In the genomic region with DNA sequence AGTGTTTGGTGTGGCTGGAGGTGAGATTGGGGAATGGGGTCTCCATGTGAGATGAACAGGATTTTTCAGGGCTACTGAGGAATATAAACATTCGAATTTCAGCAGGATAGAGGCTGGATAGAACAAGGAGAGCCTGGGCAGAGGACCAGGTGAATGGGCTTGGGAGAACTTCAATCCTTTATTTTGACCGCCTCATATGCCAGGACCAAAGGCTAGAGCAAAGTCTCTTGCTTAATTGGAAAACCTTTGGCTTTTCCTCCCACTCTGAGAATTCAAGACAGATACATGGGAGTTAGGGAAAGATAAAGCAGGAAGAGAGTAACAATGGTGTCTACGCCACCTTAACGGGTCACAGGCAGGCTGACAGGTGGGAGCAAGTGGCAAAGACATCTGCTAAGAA, we compare ENCODE assay signal across 34 mouse cellular contexts. TPM values are rescaled to one million over a fixed set of nuclear protein-coding genes. Genes with fewer than 3 reads are reported as not detected.
DNase-seq lines count a peak whose midpoint lies in the region; ATAC-seq and TF ChIP-seq lines count a peak whose summit lies in the region.
"Had no signal": no experiment of that assay in that cellular context is flagged by ENCODE, and none has a peak within 500 bp of the region (broad histone marks: within the 10 kb centered on the region; RNA-seq: fewer than 3 reads in every experiment).

No protein-coding gene starts in this region.

- H3K4me1 ChIP-seq in kidney, adult 2 months (ENCODE audit: control insufficient read depth, insufficient read depth, low read length): peaks cover 17% of the 10 kb centered on the region; the same call in 1 of the 2 replicates
- peaks cover 14% of the 10 kb centered on the region; the same call in 1 of the 2 replicates for H3K4me1 ChIP-seq in intestine, embryonic 16.5 days (ENCODE audit: control insufficient read depth, insufficient read depth, low read length)
- H3K4me1 ChIP-seq in liver, embryonic 15.5 days (replicated peaks): peaks cover 51% of the 10 kb centered on the region
- H3K4me1 ChIP-seq in forebrain, embryonic 10.5 days: peaks cover 5% of the 10 kb centered on the region
- H3K4me1 ChIP-seq: forebrain, embryonic 13.5 days; lung, embryonic 15.5 days; neural tube, embryonic 12.5 days had no signal

- 58% methylated on average over 4 of the region's 4 CpGs for WGBS in kidney, adult 2 months
- WGBS in intestine, embryonic 16.5 days: 79% methylated on average over 4 of the region's 4 CpGs
- WGBS in liver, embryonic 15.5 days (ENCODE audit: insufficient replicate concordance): 72% methylated on average over 4 of the region's 4 CpGs
- WGBS in forebrain, embryonic 10.5 days: 91% methylated on average over 4 of the region's 4 CpGs

- H3K4me3 ChIP-seq in kidney, adult 2 months (ENCODE audit: insufficient read depth, low read depth, low read length): no peak overlapping the region; the same call in 1 of the 2 replicates
- no peak overlapping the region for H3K4me3 ChIP-seq in intestine, embryonic 16.5 days (ENCODE audit: low read length)
- no peak overlapping the region for H3K4me3 ChIP-seq in liver, embryonic 15.5 days (replicated peaks)
- no peak overlapping the region for H3K4me3 ChIP-seq in gastrocnemius, adult 2 months
- no peak overlapping the region for H3K4me3 ChIP-seq in forebrain, embryonic 10.5 days
- H3K4me3 ChIP-seq: erythroblast, embryonic 14.5 days; forebrain, embryonic 13.5 days; heart, embryonic 10.5 days; heart, embryonic 15.5 days; hindbrain, embryonic 12.5 days; lung, embryonic 15.5 days; neural tube, embryonic 12.5 days had no signal

- peaks cover 4% of the 10 kb centered on the region; the same call in 1 of the 2 replicates for H3K36me3 ChIP-seq in kidney, adult 2 months (ENCODE audit: control insufficient read depth, insufficient read depth, low read length)
- no peaks in the 10 kb centered on the region for H3K36me3 ChIP-seq in intestine, embryonic 16.5 days (ENCODE audit: control insufficient read depth, insufficient read depth, low read length)
- H3K36me3 ChIP-seq in liver, embryonic 15.5 days (replicated peaks): peaks cover 17% of the 10 kb centered on the region
- H3K36me3 ChIP-seq in forebrain, embryonic 10.5 days (replicated peaks): no peaks in the 10 kb centered on the region
- H3K36me3 ChIP-seq: heart, embryonic 10.5 days; heart, embryonic 15.5 days; hindbrain, embryonic 12.5 days; lung, embryonic 15.5 days; neural tube, embryonic 12.5 days had no signal

- H3K27me3 ChIP-seq in kidney, adult 2 months (replicated peaks; ENCODE audit: control insufficient read depth, insufficient read depth, low read length): no peaks in the 10 kb centered on the region
- H3K27me3 ChIP-seq in intestine, embryonic 16.5 days (replicated peaks; ENCODE audit: control insufficient read depth, insufficient read depth, low read length): no peaks in the 10 kb centered on the region
- no peaks in the 10 kb centered on the region for H3K27me3 ChIP-seq in liver, embryonic 15.5 days
- H3K27me3 ChIP-seq in forebrain, embryonic 10.5 days (ENCODE audit: poor library complexity, severe bottlenecking): peaks cover 4% of the 10 kb centered on the region
- H3K27me3 ChIP-seq: forebrain, embryonic 13.5 days; heart, embryonic 15.5 days; hindbrain, embryonic 12.5 days; lung, embryonic 15.5 days; neural tube, embryonic 12.5 days had no signal

- ATAC-seq in intestine, embryonic 16.5 days: no peak
- ATAC-seq in liver, embryonic 15.5 days (ENCODE audit: insufficient read depth): no peak
- ATAC-seq: CD4-positive, CD25-positive, alpha-beta regulatory T cell, adult 4 months; forebrain, embryonic 13.5 days; midbrain, embryonic 16.5 days had no signal

- DNase-seq in kidney, adult 2 months: peak; percentile 80
- DNase-seq in kidney, postnatal 10 days: no peak
- DNase-seq in kidney, postnatal 36 days: peak; percentile 48 to 50
- no peak for DNase-seq in gastrocnemius, adult 2 months
- no peak for DNase-seq in layer of hippocampus, adult 18-20 months (ENCODE audit: low spot score in 2 of 2)
- DNase-seq in forebrain, embryonic 10.5 days (ENCODE audit: extremely low spot score, low spot score): no peak
- DNase-seq: adrenal gland, postnatal 14 days; cerebellum, adult 18-20 months; cerebellum, postnatal 14 days; gastrocnemius, postnatal 25 days; heart, adult 11 months; layer of hippocampus, postnatal 36 days; left cerebral cortex, postnatal 4 days; right cerebral cortex, postnatal 4 days; thymus, adult 2 months; thymus, postnatal 36 days had no signal

- H3K4me2 ChIP-seq in intestine, embryonic 16.5 days (ENCODE audit: low read depth, low read length): no peak overlapping the region
- no peak overlapping the region for H3K4me2 ChIP-seq in liver, embryonic 15.5 days
- H3K4me2 ChIP-seq: forebrain, embryonic 13.5 days; heart, embryonic 15.5 days; hindbrain, embryonic 12.5 days; lung, embryonic 15.5 days; midbrain, embryonic 11.5 days; neural tube, embryonic 12.5 days had no signal

- intact Hi-C loops in gastrocnemius, adult 2 months (cut with DNase I): loop anchor here (5.0 kb wide), 1 partner anchor 169 kb away; no protein-coding TSS in a partner anchor

- TF ChIP-seq POLR2A in kidney, adult 2 months (IDR thresholded peaks at IDR 0.05; ENCODE audit: low read depth, low read length): no peak

- peak overlapping the region; percentile 62 for H3K27ac ChIP-seq in kidney, adult 2 months (ENCODE audit: insufficient read depth, low read depth, low read length)
- H3K27ac ChIP-seq in intestine, embryonic 16.5 days (ENCODE audit: low read length): peak overlapping the region; percentile 71
- H3K27ac ChIP-seq in liver, embryonic 15.5 days (replicated peaks): peak overlapping the region; percentile 68
- no peak overlapping the region for H3K27ac ChIP-seq in gastrocnemius, adult 2 months
- no peak overlapping the region for H3K27ac ChIP-seq in forebrain, embryonic 10.5 days
- H3K27ac ChIP-seq: forebrain, embryonic 13.5 days; heart, embryonic 10.5 days; heart, embryonic 15.5 days; hindbrain, embryonic 12.5 days; lung, embryonic 15.5 days; neural tube, embryonic 12.5 days had no signal

- H3K9ac ChIP-seq in intestine, embryonic 16.5 days (ENCODE audit: low read depth, low read length): no peak overlapping the region
- H3K9ac ChIP-seq in liver, embryonic 15.5 days: no peak overlapping the region
- H3K9ac ChIP-seq: forebrain, embryonic 13.5 days; heart, embryonic 15.5 days; hindbrain, embryonic 12.5 days; lung, embryonic 15.5 days; neural tube, embryonic 12.5 days had no signal

- no peaks in the 10 kb centered on the region for H3K9me3 ChIP-seq in intestine, embryonic 16.5 days (ENCODE audit: control insufficient read depth, low read length)
- no peaks in the 10 kb centered on the region for H3K9me3 ChIP-seq in liver, embryonic 15.5 days (replicated peaks)
- no peaks in the 10 kb centered on the region for H3K9me3 ChIP-seq in forebrain, embryonic 10.5 days
- H3K9me3 ChIP-seq: forebrain, embryonic 13.5 days; heart, embryonic 10.5 days; heart, embryonic 15.5 days; hindbrain, embryonic 12.5 days; lung, embryonic 15.5 days; neural tube, embryonic 12.5 days had no signal

- no peak for TF ChIP-seq CTCF in kidney, adult 2 months (conservative IDR thresholded peaks at IDR 0.05; ENCODE audit: insufficient read depth, insufficient read length, low read depth, low read length)
- no peak for TF ChIP-seq CTCF in gastrocnemius, adult 2 months (IDR thresholded peaks at IDR 0.05)

RNA-seq across cellular contexts. Expression of gene Sord, which starts 6.7 kb away (rescaled TPM):
- polyA plus RNA-seq in kidney, adult 2 months (2012; rRNA removed): 566 and 646 TPM in 2 replicates
- polyA plus RNA-seq in intestine, embryonic 16.5 days (2015; fragmentation: Nextera tagmentation; extraction: Ambion mirVana): 90.2 and 104 TPM in 2 replicates
- polyA plus RNA-seq in liver, embryonic 15.5 days (2015; fragmentation: Nextera tagmentation; extraction: Ambion mirVana): 158 and 181 TPM in 2 replicates
- 10 to 100 TPM; 50.5 to 71.2 TPM for total RNA-seq in gastrocnemius, adult 2 months (2021)
- total RNA-seq in layer of hippocampus, adult 18-20 months (2021): 10 to 100 TPM; 20.2 to 20.9 TPM
- 30.7 and 30.9 TPM in 2 replicates for polyA plus RNA-seq in forebrain, embryonic 10.5 days (2016; fragmentation: Nextera tagmentation; extraction: Ambion mirVana)

RNA-seq across cellular contexts. Expression of gene Terb2, which starts 55.2 kb away (rescaled TPM):
- polyA plus RNA-seq in kidney, adult 2 months (2012; rRNA removed): not detected in 2 replicates
- polyA plus RNA-seq in intestine, embryonic 16.5 days (2015; fragmentation: Nextera tagmentation; extraction: Ambion mirVana): not detected in 2 replicates
- polyA plus RNA-seq in liver, embryonic 15.5 days (2015; fragmentation: Nextera tagmentation; extraction: Ambion mirVana): not detected in 2 replicates
- total RNA-seq in gastrocnemius, adult 2 months (2021): not detected
- not detected for total RNA-seq in layer of hippocampus, adult 18-20 months (2021)
- not detected in 2 replicates for polyA plus RNA-seq in forebrain, embryonic 10.5 days (2016; fragmentation: Nextera tagmentation; extraction: Ambion mirVana)
- total RNA-seq: adrenal gland, postnatal 14 days; gastrocnemius, postnatal 25 days; heart, postnatal 25 days; layer of hippocampus, postnatal 36 days; left cerebral cortex, postnatal 4 days; megakaryocyte progenitor cell, adult 5-6 weeks had no signal
- polyA plus RNA-seq: brain, embryonic 14.5 days; CD4-positive, CD25-positive, alpha-beta regulatory T cell, adult 4 months; cortical plate, adult 2 months; embryonic facial prominence, embryonic 14.5 days; erythroblast, embryonic 14.5 days; forebrain, embryonic 13.5 days; heart, embryonic 10.5 days; heart, embryonic 15.5 days; hindbrain, embryonic 12.5 days; limb, embryonic 14.5 days; lung, embryonic 15.5 days; midbrain, embryonic 11.5 days; midbrain, embryonic 16.5 days; neural tube, embryonic 12.5 days; thymus, adult 2 months had no signal

RNA-seq across cellular contexts. Expression of gene Patl2, which starts 55.2 kb away (rescaled TPM):
- polyA plus RNA-seq in kidney, adult 2 months (2012; rRNA removed): 0.04 TPM in 1 of 2 replicates, not detected in the other
- 0.07 TPM in 1 of 2 replicates, not detected in the other for polyA plus RNA-seq in intestine, embryonic 16.5 days (2015; fragmentation: Nextera tagmentation; extraction: Ambion mirVana)
- polyA plus RNA-seq in liver, embryonic 15.5 days (2015; fragmentation: Nextera tagmentation; extraction: Ambion mirVana): 0.06 TPM in 1 of 2 replicates, not detected in the other
- not detected for total RNA-seq in gastrocnemius, adult 2 months (2021)
- not detected for total RNA-seq in layer of hippocampus, adult 18-20 months (2021)
- not detected in 2 replicates for polyA plus RNA-seq in forebrain, embryonic 10.5 days (2016; fragmentation: Nextera tagmentation; extraction: Ambion mirVana)
- total RNA-seq: gastrocnemius, postnatal 25 days; heart, postnatal 25 days; left cerebral cortex, postnatal 4 days had no signal
- polyA plus RNA-seq: brain, embryonic 14.5 days; embryonic facial prominence, embryonic 14.5 days; erythroblast, embryonic 14.5 days; forebrain, embryonic 13.5 days; hindbrain, embryonic 12.5 days; lung, embryonic 15.5 days; midbrain, embryonic 11.5 days; midbrain, embryonic 16.5 days; neural tube, embryonic 12.5 days had no signal

RNA-seq across cellular contexts. Expression of gene Duox2, which starts 57.0 kb away (rescaled TPM):
- polyA plus RNA-seq in kidney, adult 2 months (2012; rRNA removed): 0.05 and 0.17 TPM in 2 replicates
- polyA plus RNA-seq in intestine, embryonic 16.5 days (2015; fragmentation: Nextera tagmentation; extraction: Ambion mirVana): 0.06 and 0.07 TPM in 2 replicates
- polyA plus RNA-seq in liver, embryonic 15.5 days (2015; fragmentation: Nextera tagmentation; extraction: Ambion mirVana): not detected in 2 replicates
- total RNA-seq in gastrocnemius, adult 2 months (2021): under 1 TPM; 0.06 to 0.13 TPM
- total RNA-seq in layer of hippocampus, adult 18-20 months (2021): under 1 TPM in 1 of 2 experiments, not detected in 1; 0.07 TPM
- polyA plus RNA-seq in forebrain, embryonic 10.5 days (2016; fragmentation: Nextera tagmentation; extraction: Ambion mirVana): not detected in 2 replicates
- total RNA-seq: megakaryocyte progenitor cell, adult 5-6 weeks had no signal
- polyA plus RNA-seq: CD4-positive, CD25-positive, alpha-beta regulatory T cell, adult 4 months; erythroblast, embryonic 14.5 days; forebrain, embryonic 13.5 days; heart, embryonic 10.5 days; hindbrain, embryonic 12.5 days had no signal

RNA-seq across cellular contexts. Expression of gene Duoxa2, which starts 57.5 kb away (rescaled TPM):
- 0.20 TPM in 1 of 2 replicates, not detected in the other for polyA plus RNA-seq in kidney, adult 2 months (2012; rRNA removed)
- 0.16 and 0.24 TPM in 2 replicates for polyA plus RNA-seq in intestine, embryonic 16.5 days (2015; fragmentation: Nextera tagmentation; extraction: Ambion mirVana)
- not detected in 2 replicates for polyA plus RNA-seq in liver, embryonic 15.5 days (2015; fragmentation: Nextera tagmentation; extraction: Ambion mirVana)
- total RNA-seq in gastrocnemius, adult 2 months (2021): not detected
- not detected for total RNA-seq in layer of hippocampus, adult 18-20 months (2021)
- polyA plus RNA-seq in forebrain, embryonic 10.5 days (2016; fragmentation: Nextera tagmentation; extraction: Ambion mirVana): not detected in 2 replicates
- total RNA-seq: adrenal gland, postnatal 14 days; gastrocnemius, postnatal 25 days; layer of hippocampus, postnatal 36 days; megakaryocyte progenitor cell, adult 5-6 weeks had no signal
- polyA plus RNA-seq: CD4-positive, CD25-positive, alpha-beta regulatory T cell, adult 4 months; cortical plate, adult 2 months; erythroblast, embryonic 14.5 days; forebrain, embryonic 13.5 days; heart, embryonic 15.5 days; hindbrain, embryonic 12.5 days; lung, embryonic 15.5 days; midbrain, embryonic 11.5 days; neural tube, embryonic 12.5 days had no signal

Comparison
In these comparisons a context has a peak if more than half of its experiments do, and no peak if none do; other contexts are left out.
1. DNase-seq: peak in kidney, adult 2 months (single experiment) and kidney, postnatal 36 days (2 of 2); none in kidney, postnatal 10 days (single experiment), gastrocnemius, adult 2 months (single experiment), layer of hippocampus, adult 18-20 months (0 of 2) and forebrain, embryonic 10.5 days (single experiment).
2. H3K27ac ChIP-seq: peak in kidney, adult 2 months (single experiment), intestine, embryonic 16.5 days (single experiment) and liver, embryonic 15.5 days (single experiment); none in gastrocnemius, adult 2 months (single experiment) and forebrain, embryonic 10.5 days (single experiment).